Mouse (Mus musculus): Measurements from ENCODE around the gene Grasp. TPM values are rescaled to one million over a fixed set of nuclear protein-coding genes. Genes with fewer than 3 reads are reported as not detected.

Gene Grasp
- polyA plus RNA-seq, 2 experiments from 2014 or later = not detected

GRCm38 (mm10) chr15:101228866-101229590, 5.0 kb downstream of the Grasp start:
- no peak for ATAC-seq

- no peak for ATAC-seq
These were observed 6.5 kb downstream of the Grasp start for GRCm38 (mm10) chr15:101230503-101230902.

- no peak for ATAC-seq
These were observed 7.1 kb downstream of the Grasp start for GRCm38 (mm10) chr15:101230995-101231647.

GRCm38 (mm10) chr15:101231648-101232180, 7.7 kb downstream of the Grasp start:
- ATAC-seq = no peak

- no peak for ATAC-seq
These were observed 8.6 kb downstream of the Grasp start for GRCm38 (mm10) chr15:101232607-101233006.

- no peak for ATAC-seq
These were observed 9.2 kb downstream of the Grasp start for GRCm38 (mm10) chr15:101233183-101233582.

- no peak for ATAC-seq
These were observed 9.8 kb downstream of the Grasp start for GRCm38 (mm10) chr15:101233641-101234275.

GRCm38 (mm10) chr15:101234611-101235341, 10.8 kb downstream of the Grasp start:
- no peak for ATAC-seq

- ATAC-seq = no peak
These were observed 11.3 kb downstream of the Grasp start for GRCm38 (mm10) chr15:101235342-101235698.

- ATAC-seq = no peak
These were observed 11.8 kb downstream of the Grasp start for GRCm38 (mm10) chr15:101235728-101236327.

- ATAC-seq = peak; percentile 48
These were observed 12.9 kb downstream of the Grasp start for GRCm38 (mm10) chr15:101236878-101237277.

- peak; percentile 12 for ATAC-seq
These were observed 15.0 kb downstream of the Grasp start for GRCm38 (mm10) chr15:101238885-101239511.

- no peak for ATAC-seq
These were observed 15.8 kb downstream of the Grasp start for GRCm38 (mm10) chr15:101239821-101240220.

GRCm38 (mm10) chr15:101240799-101241204, 16.8 kb downstream of the Grasp start:
- ATAC-seq = peak; percentile 79

- ATAC-seq = no peak
These were observed 17.2 kb downstream of the Grasp start for GRCm38 (mm10) chr15:101241236-101241635.

- ATAC-seq = no peak
These were observed 17.9 kb downstream of the Grasp start for GRCm38 (mm10) chr15:101241853-101242252.

- no peak for ATAC-seq
These were observed 18.7 kb downstream of the Grasp start for GRCm38 (mm10) chr15:101242645-101243044.

- ATAC-seq = no peak
These were observed 20.0 kb downstream of the Grasp start for GRCm38 (mm10) chr15:101244012-101244411.

GRCm38 (mm10) chr15:101246231-101247154, 22.5 kb downstream of the Grasp start:
- peak; percentile 91 for ATAC-seq

GRCm38 (mm10) chr15:101247155-101247498, 23.1 kb downstream of the Grasp start:
- peak; percentile 32 for ATAC-seq
